Mouse (Mus musculus): ENCODE measurements around the gene Rnf166. TPM values are rescaled to one million over a fixed set of nuclear protein-coding genes. Genes with fewer than 3 reads are reported as not detected.

Rnf166 gene
- polyA plus RNA-seq, 1 experiment from 2014 or later = 40.8 TPM

- 23% methylated on average over 6 of the region's 6 CpGs for WGBS
- Histone ChIP-seq H3K9me3 (ENCODE audit: control insufficient read depth, low read length) (no peaks in the 10 kb centered on the region), H3K9ac (ENCODE audit: low read length) (peak overlapping the region; percentile 56), H3K27me3 (ENCODE audit: control insufficient read depth, insufficient read depth, low read length) (no peaks in the 10 kb centered on the region), H3K27ac (replicated peaks in 1 of 2; ENCODE audit: control insufficient read depth in 1 of 2, insufficient read depth in 1 of 2, low read depth in 2 of 2, low read length in 2 of 2) (peak overlapping the region; percentile 75 to 90), H3K4me1 (ENCODE audit: control insufficient read depth in 2 of 2, insufficient read depth in 2 of 2, low read length in 2 of 2) (peaks cover 29 to 50% of the 10 kb centered on the region in 2 experiments), H3K36me3 (ENCODE audit: control insufficient read depth, insufficient read depth, low read length) (0 out of 2 replicates have a peak, but pooled peaks cover 7% of the 10 kb centered on the region), H3K4me3 (ENCODE audit: control insufficient read depth in 1 of 2, insufficient read depth in 1 of 2, low read depth in 1 of 2, low read length in 2 of 2) (no peak overlapping the region), H3K4me2 (ENCODE audit: low read length) (peak overlapping the region; percentile 32)
- peak; percentile 81 for ATAC-seq (ENCODE audit: insufficient number of reproducible peaks, insufficient read depth, low FRiP score, low read depth)
Measured at GRCm38 (mm10) chr8:122517541-122518190, 41.8 kb upstream of the Rnf166 start.

DNA sequence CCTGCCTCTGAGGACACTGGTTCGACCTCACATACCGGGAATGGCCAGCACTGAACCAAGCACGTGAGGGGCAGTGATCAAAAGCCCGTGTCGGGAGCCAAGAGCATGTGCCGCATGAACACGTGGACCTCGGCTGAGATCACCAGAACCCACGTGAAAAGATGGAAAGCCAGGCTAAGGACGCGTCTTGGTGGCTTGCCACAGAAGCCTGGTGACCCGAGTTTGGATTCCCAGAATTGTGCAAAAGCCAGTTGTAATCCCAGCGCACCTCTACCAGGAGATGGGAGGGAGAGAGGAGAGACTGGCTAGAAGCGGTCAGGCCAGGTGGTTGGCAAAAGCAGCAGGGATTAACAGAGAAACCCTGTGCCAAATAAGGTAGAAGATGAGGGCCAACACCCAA lies 39.8 kb upstream of the Rnf166 start:
- 80% methylated on average over 14 of the region's 14 CpGs for WGBS
- Histone ChIP-seq H3K4me3 (ENCODE audit: control insufficient read depth in 1 of 2, insufficient read depth in 1 of 2, low read depth in 1 of 2, low read length in 2 of 2) (no peak overlapping the region), H3K9ac (ENCODE audit: low read length) (no peak overlapping the region), H3K27ac (replicated peaks in 1 of 2; ENCODE audit: control insufficient read depth in 1 of 2, insufficient read depth in 1 of 2, low read depth in 2 of 2, low read length in 2 of 2) (no peak overlapping the region), H3K9me3 (ENCODE audit: control insufficient read depth, low read length) (no peaks in the 10 kb centered on the region), H3K4me2 (ENCODE audit: low read length) (no peak overlapping the region), H3K4me1 (ENCODE audit: control insufficient read depth in 2 of 2, insufficient read depth in 2 of 2, low read length in 2 of 2) (peaks cover 38 to 54% of the 10 kb centered on the region in 2 experiments), H3K36me3 (ENCODE audit: control insufficient read depth, insufficient read depth, low read length) (0 out of 2 replicates have a peak, but pooled peaks cover 7% of the 10 kb centered on the region), H3K27me3 (ENCODE audit: control insufficient read depth, insufficient read depth, low read length) (no peaks in the 10 kb centered on the region)
- ATAC-seq (ENCODE audit: insufficient number of reproducible peaks, insufficient read depth, low FRiP score, low read depth) = no peak

DNA sequence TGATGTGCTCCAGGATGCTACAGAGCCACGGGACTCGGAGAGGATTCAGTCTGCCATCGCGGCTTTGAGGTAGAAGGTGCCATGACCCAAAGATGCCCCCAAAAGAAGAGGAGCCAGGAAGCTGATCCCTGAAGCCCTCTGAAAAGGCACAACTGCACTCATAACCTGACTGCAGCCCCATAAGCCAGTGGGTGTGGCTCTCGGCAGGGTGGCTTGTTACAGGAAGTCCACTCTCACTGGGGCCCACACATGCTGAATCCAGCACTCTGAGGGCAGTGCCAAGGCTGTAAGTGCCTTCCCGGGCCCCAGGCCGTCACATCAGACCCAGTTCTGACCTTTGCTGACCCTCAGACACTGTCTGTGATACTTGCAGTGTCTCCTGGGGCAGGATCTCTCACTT lies 36.5 kb upstream of the Rnf166 start:
- Histone ChIP-seq H3K9me3 (ENCODE audit: control insufficient read depth, low read length) (no peaks in the 10 kb centered on the region), H3K4me3 (ENCODE audit: control insufficient read depth in 1 of 2, insufficient read depth in 1 of 2, low read depth in 1 of 2, low read length in 2 of 2) (no peak overlapping the region), H3K36me3 (ENCODE audit: control insufficient read depth, insufficient read depth, low read length) (0 out of 2 replicates have a peak, but pooled peaks cover 7% of the 10 kb centered on the region), H3K27ac (replicated peaks in 1 of 2; ENCODE audit: control insufficient read depth in 1 of 2, insufficient read depth in 1 of 2, low read depth in 2 of 2, low read length in 2 of 2) (0 out of 4 replicates have a peak overlapping the region, but pooled peaks of 1 of the 2 experiments have one; percentile 67), H3K4me2 (ENCODE audit: low read length) (no peak overlapping the region), H3K27me3 (ENCODE audit: control insufficient read depth, insufficient read depth, low read length) (no peaks in the 10 kb centered on the region), H3K4me1 (ENCODE audit: control insufficient read depth in 2 of 2, insufficient read depth in 2 of 2, low read length in 2 of 2) (peaks cover 20 to 24% of the 10 kb centered on the region in 2 experiments), H3K9ac (ENCODE audit: low read length) (no peak overlapping the region)
- no peak for ATAC-seq (ENCODE audit: insufficient number of reproducible peaks, insufficient read depth, low FRiP score, low read depth)
- 60% methylated on average over 7 of the region's 7 CpGs for WGBS

GRCm38 (mm10) chr8:122511552-122511951 lies 35.7 kb upstream of the Rnf166 start:
- ATAC-seq (ENCODE audit: insufficient number of reproducible peaks, insufficient read depth, low FRiP score, low read depth) = no peak
- Histone ChIP-seq H3K9ac (ENCODE audit: low read length) (peak overlapping the region; percentile 30; the same call in 1 of the 2 replicates), H3K4me3 (ENCODE audit: control insufficient read depth in 1 of 2, insufficient read depth in 1 of 2, low read depth in 1 of 2, low read length in 2 of 2) (no peak overlapping the region), H3K9me3 (ENCODE audit: control insufficient read depth, low read length) (no peaks in the 10 kb centered on the region), H3K4me2 (ENCODE audit: low read length) (no peak overlapping the region), H3K27me3 (ENCODE audit: control insufficient read depth, insufficient read depth, low read length) (no peaks in the 10 kb centered on the region), H3K36me3 (ENCODE audit: control insufficient read depth, insufficient read depth, low read length) (peaks cover 10% of the 10 kb centered on the region), H3K4me1 (ENCODE audit: control insufficient read depth in 2 of 2, insufficient read depth in 2 of 2, low read length in 2 of 2) (peaks cover 16% of the 10 kb centered on the region in 2 experiments), H3K27ac (replicated peaks in 1 of 2; ENCODE audit: control insufficient read depth in 1 of 2, insufficient read depth in 1 of 2, low read depth in 2 of 2, low read length in 2 of 2) (peak overlapping the region; percentile 58 to 67)
- 52% methylated on average over 16 of the region's 16 CpGs for WGBS

GRCm38 (mm10) chr8:122500856-122501255 lies 25.0 kb upstream of the Rnf166 start:
- Histone ChIP-seq H3K4me2 (ENCODE audit: low read length) (no peak overlapping the region), H3K9me3 (ENCODE audit: control insufficient read depth, low read length) (no peaks in the 10 kb centered on the region), H3K36me3 (ENCODE audit: control insufficient read depth, insufficient read depth, low read length) (peaks cover 64% of the 10 kb centered on the region), H3K9ac (ENCODE audit: low read length) (no peak overlapping the region), H3K4me1 (ENCODE audit: control insufficient read depth in 2 of 2, insufficient read depth in 2 of 2, low read length in 2 of 2) (no peaks in the 10 kb centered on the region), H3K27ac (replicated peaks in 1 of 2; ENCODE audit: control insufficient read depth in 1 of 2, insufficient read depth in 1 of 2, low read depth in 2 of 2, low read length in 2 of 2) (no peak overlapping the region), H3K4me3 (ENCODE audit: control insufficient read depth in 1 of 2, insufficient read depth in 1 of 2, low read depth in 1 of 2, low read length in 2 of 2) (no peak overlapping the region), H3K27me3 (ENCODE audit: control insufficient read depth, insufficient read depth, low read length) (no peaks in the 10 kb centered on the region)
- no peak for ATAC-seq (ENCODE audit: insufficient number of reproducible peaks, insufficient read depth, low FRiP score, low read depth)
- 32% methylated on average over 10 of the region's 10 CpGs for WGBS

DNA sequence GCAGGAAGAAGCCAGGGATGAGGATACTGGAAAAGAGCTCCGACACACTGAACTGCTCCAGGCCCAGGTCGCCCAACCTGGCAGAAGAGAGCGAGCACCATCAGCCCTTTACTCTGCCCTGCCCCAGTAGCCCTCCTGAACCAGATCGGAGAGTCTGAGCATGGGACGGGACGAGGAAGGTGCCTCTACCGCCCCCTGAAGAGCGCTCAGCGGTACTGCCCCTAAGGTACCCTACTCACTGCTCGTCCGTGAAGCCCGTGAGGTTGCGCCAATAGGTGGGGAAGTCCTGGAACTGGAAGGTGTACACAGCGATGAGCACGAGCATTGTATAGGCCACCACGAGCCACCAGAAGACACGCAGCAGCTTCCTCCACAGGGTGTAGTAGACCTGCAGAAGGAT lies 22.0 kb upstream of the Rnf166 start:
- Histone ChIP-seq H3K4me1 (ENCODE audit: control insufficient read depth in 2 of 2, insufficient read depth in 2 of 2, low read length in 2 of 2) (no peaks in the 10 kb centered on the region), H3K9me3 (ENCODE audit: control insufficient read depth, low read length) (no peaks in the 10 kb centered on the region), H3K36me3 (ENCODE audit: control insufficient read depth, insufficient read depth, low read length) (peaks cover 90% of the 10 kb centered on the region), H3K27ac (replicated peaks in 1 of 2; ENCODE audit: control insufficient read depth in 1 of 2, insufficient read depth in 1 of 2, low read depth in 2 of 2, low read length in 2 of 2) (peak overlapping the region in 1 of 2 experiments; percentile 17; a peak in 1 of 4 replicates), H3K4me2 (ENCODE audit: low read length) (no peak overlapping the region), H3K4me3 (ENCODE audit: control insufficient read depth in 1 of 2, insufficient read depth in 1 of 2, low read depth in 1 of 2, low read length in 2 of 2) (no peak overlapping the region), H3K27me3 (ENCODE audit: control insufficient read depth, insufficient read depth, low read length) (no peaks in the 10 kb centered on the region), H3K9ac (ENCODE audit: low read length) (no peak overlapping the region)
- ATAC-seq (ENCODE audit: insufficient number of reproducible peaks, insufficient read depth, low FRiP score, low read depth) = no peak
- 70% methylated on average over 17 of the region's 17 CpGs for WGBS

DNA sequence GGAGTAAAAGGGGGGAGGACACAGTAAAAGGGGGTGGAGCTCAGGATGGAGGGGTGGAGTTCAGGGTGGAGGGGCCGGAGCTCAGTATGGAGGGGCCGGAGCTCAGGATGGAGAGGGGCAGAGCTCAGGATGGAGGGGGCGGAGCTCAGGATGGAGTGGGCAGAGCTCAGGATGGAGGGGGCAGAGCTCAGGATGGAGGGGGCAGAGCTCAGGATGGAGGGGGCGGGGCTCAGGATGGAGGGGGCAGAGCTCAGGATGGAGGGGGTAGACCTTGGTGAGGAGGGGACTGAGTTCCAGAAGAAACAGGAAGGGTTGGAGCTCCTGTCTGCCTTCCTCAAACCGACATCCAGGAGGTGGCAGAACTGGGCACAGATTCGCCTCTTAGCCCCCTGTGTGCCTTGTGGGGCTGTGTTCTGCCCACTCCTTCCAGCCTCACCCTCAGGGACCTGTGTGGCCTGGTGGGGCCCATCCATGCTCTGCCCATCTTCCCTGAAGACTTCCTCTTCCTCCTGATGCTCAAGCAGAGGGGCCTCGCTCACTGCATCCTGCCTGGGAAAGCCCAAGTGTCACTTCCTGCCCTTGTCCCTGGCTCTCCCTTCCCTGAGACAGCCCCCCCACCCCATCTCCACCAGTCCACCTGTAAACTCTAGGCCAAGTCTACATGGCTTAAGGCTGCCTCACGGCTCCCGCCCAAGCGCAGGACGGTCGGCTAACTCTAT lies 21.3 kb upstream of the Rnf166 start:
- no peak overlapping the region for H3K9ac ChIP-seq (ENCODE audit: low read length)
- 81% methylated on average over 12 of the region's 12 CpGs for WGBS
- H3K9me3 ChIP-seq (ENCODE audit: control insufficient read depth, low read length) = no peaks in the 10 kb centered on the region
- H3K4me3 ChIP-seq (ENCODE audit: control insufficient read depth in 1 of 2, insufficient read depth in 1 of 2, low read depth in 1 of 2, low read length in 2 of 2) = no peak overlapping the region
- ATAC-seq (ENCODE audit: insufficient number of reproducible peaks, insufficient read depth, low FRiP score, low read depth) = peak; percentile 12; the same call in 1 of the 2 replicates
- H3K27me3 ChIP-seq (ENCODE audit: control insufficient read depth, insufficient read depth, low read length) = no peaks in the 10 kb centered on the region
- no peak overlapping the region for H3K4me2 ChIP-seq (ENCODE audit: low read length)
- peaks cover 90% of the 10 kb centered on the region for H3K36me3 ChIP-seq (ENCODE audit: control insufficient read depth, insufficient read depth, low read length)
- H3K27ac ChIP-seq (replicated peaks in 1 of 2; ENCODE audit: control insufficient read depth in 1 of 2, insufficient read depth in 1 of 2, low read depth in 2 of 2, low read length in 2 of 2) = peak overlapping the region; percentile 17 to 39; a peak in 2 of 4 replicates
- no peaks in the 10 kb centered on the region for H3K4me1 ChIP-seq (ENCODE audit: control insufficient read depth in 2 of 2, insufficient read depth in 2 of 2, low read length in 2 of 2)
